In genomic region chr11:118401760-118402280, GRCm38 (mm10) we compare ENCODE assay signal across 9 mouse cellular contexts. TPM values are rescaled to one million over a fixed set of nuclear protein-coding genes. Genes with fewer than 3 reads are reported as not detected.
DNase-seq lines count a peak whose midpoint lies in the region; ATAC-seq and TF ChIP-seq lines count a peak whose summit lies in the region.
"Had no signal": no experiment of that assay in that cellular context is flagged by ENCODE, and none has a peak within 500 bp of the region (broad histone marks: within the 10 kb centered on the region; RNA-seq: fewer than 3 reads in every experiment).

TSS of gene Lgals3bp (minus strand) at chr11:118402092.

- 61% methylated on average over 7 of the region's 7 CpGs for WGBS in hindbrain, embryonic 12.5 days
- 30% methylated on average over 7 of the region's 7 CpGs for WGBS in lung, embryonic 14.5 days

- peak within 1 kb of the TSS; percentile 87 for H3K27ac ChIP-seq in bone marrow macrophage, adult 2 months (ENCODE audit: insufficient read depth, low read depth, low read length)
- peak within 1 kb of the TSS; percentile 62 for H3K27ac ChIP-seq in hindbrain, embryonic 12.5 days
- H3K27ac ChIP-seq in lung, embryonic 14.5 days (ENCODE audit: low read depth) = peak within 1 kb of the TSS; percentile 43; the same call in 1 of the 2 replicates
- H3K27ac ChIP-seq: neural tube, embryonic 12.5 days had no signal

- H3K4me2 ChIP-seq in hindbrain, embryonic 12.5 days (replicated peaks) = no peak within 1 kb of the TSS
- no peak within 1 kb of the TSS for H3K4me2 ChIP-seq in lung, embryonic 14.5 days
- H3K4me2 ChIP-seq: neural tube, embryonic 12.5 days had no signal

- ATAC-seq in hindbrain, embryonic 12.5 days (ENCODE audit: low FRiP score) = no peak
- ATAC-seq in lung, embryonic 14.5 days (ENCODE audit: insufficient read depth) = peak; percentile 56; the same call in 1 of the 2 replicates

- peaks cover 9% of the 10 kb centered on the region; the same call in 1 of the 2 replicates for H3K36me3 ChIP-seq in hindbrain, embryonic 12.5 days
- peaks cover 10% of the 10 kb centered on the region for H3K36me3 ChIP-seq in lung, embryonic 14.5 days (ENCODE audit: insufficient read depth)

- no peaks in the 10 kb centered on the region for H3K27me3 ChIP-seq in hindbrain, embryonic 12.5 days
- no peaks in the 10 kb centered on the region for H3K27me3 ChIP-seq in lung, embryonic 14.5 days (ENCODE audit: insufficient read depth, low read length)
- H3K27me3 ChIP-seq: neural tube, embryonic 12.5 days had no signal

- no peaks in the 10 kb centered on the region for H3K9me3 ChIP-seq in hindbrain, embryonic 12.5 days (replicated peaks)
- H3K9me3 ChIP-seq in lung, embryonic 14.5 days (ENCODE audit: low read depth, low read length) = no peaks in the 10 kb centered on the region
- H3K9me3 ChIP-seq: neural tube, embryonic 12.5 days had no signal

- H3K4me1 ChIP-seq in bone marrow macrophage, adult 2 months (ENCODE audit: control insufficient read depth, insufficient read depth, low read length) = peaks cover 38% of the 10 kb centered on the region
- H3K4me1 ChIP-seq in hindbrain, embryonic 12.5 days = no peaks in the 10 kb centered on the region; the same call in 1 of the 2 replicates
- no peaks in the 10 kb centered on the region for H3K4me1 ChIP-seq in lung, embryonic 14.5 days (ENCODE audit: insufficient read depth)

- peak within 1 kb of the TSS; percentile 80 for H3K4me3 ChIP-seq in bone marrow macrophage, adult 2 months (ENCODE audit: insufficient read depth, low read length)
- H3K4me3 ChIP-seq in hindbrain, embryonic 12.5 days = no peak within 1 kb of the TSS
- no peak within 1 kb of the TSS for H3K4me3 ChIP-seq in lung, embryonic 14.5 days (ENCODE audit: low read depth, low read length)
- H3K4me3 ChIP-seq: neural tube, embryonic 12.5 days had no signal

- TF ChIP-seq POLR2A in bone marrow macrophage, adult 2 months (IDR thresholded peaks at IDR 0.05; ENCODE audit: borderline replicate concordance, low read depth, low read length) = no peak

- TF ChIP-seq CTCF in bone marrow macrophage, adult 2 months (IDR thresholded peaks at IDR 0.05; ENCODE audit: low read depth, low read length) = no peak
- TF ChIP-seq CTCF in lung, embryonic 14.5 days (IDR thresholded peaks at IDR 0.05; ENCODE audit: low read depth) = peak; percentile 22; the same call in 1 of the 2 replicates

- 0 out of 2 replicates have a peak within 1 kb of the TSS, but pooled peaks have one; percentile 5 for H3K9ac ChIP-seq in hindbrain, embryonic 12.5 days
- H3K9ac ChIP-seq in lung, embryonic 14.5 days = no peak within 1 kb of the TSS
- H3K9ac ChIP-seq: neural tube, embryonic 12.5 days had no signal

- peak; percentile 30 for DNase-seq in embryo, embryonic 10 days (ENCODE audit: low spot score)
- no peak for DNase-seq in embryo, embryonic 9.5 days (ENCODE audit: extremely low spot score)
- peak; percentile 46 for DNase-seq in forelimb bud, embryonic 11.5 days (ENCODE audit: low read depth, low spot score)
- DNase-seq in layer of hippocampus, postnatal 10 days (ENCODE audit: low spot score in 2 of 2) = peak; percentile 46 to 57
- DNase-seq in lung, embryonic 14.5 days = peak; percentile 66
- peak; percentile 31 to 54 for DNase-seq in right cerebral cortex, postnatal 36 days (ENCODE audit: low spot score in 2 of 2)

RNA-seq across cellular contexts. Expression of gene Lgals3bp, which starts in this region (rescaled TPM):
- 786 and 891 TPM in 2 replicates for polyA plus RNA-seq in bone marrow macrophage, adult 2 months (2012; ENCODE audit: insufficient read depth, insufficient read length, missing spikeins)
- 2.3 and 3.3 TPM in 2 replicates for polyA plus RNA-seq in hindbrain, embryonic 12.5 days (2016; fragmentation: Nextera tagmentation; extraction: Ambion mirVana)
- 10 to 100 TPM in 1 of 2 experiments, 1 to 10 TPM in 1; 9.3 to 10.7 TPM for total RNA-seq in layer of hippocampus, postnatal 10 days (2021)
- polyA plus RNA-seq in lung, embryonic 14.5 days (2014; fragmentation: Nextera tagmentation; extraction: Ambion mirVana) = 2.9 and 3.8 TPM in 2 replicates

Comparison
In these comparisons a context has a peak if more than half of its experiments do, and no peak if none do; other contexts are left out.
1. RNA of gene Lgals3bp (polyA plus RNA-seq): 786 to 891 TPM in bone marrow macrophage, adult 2 months; 2.9 to 3.8 TPM in lung, embryonic 14.5 days and 2.3 to 3.3 TPM in hindbrain, embryonic 12.5 days; every median in the first group is over 100 times any median in the second.
2. Peak in every context shown above with its lines, with median percentiles within 50 percentile points of each other: H3K27ac ChIP-seq.